Mouse (Mus musculus): ENCODE data around the gene Cd47.

Cd47 gene

DNA sequence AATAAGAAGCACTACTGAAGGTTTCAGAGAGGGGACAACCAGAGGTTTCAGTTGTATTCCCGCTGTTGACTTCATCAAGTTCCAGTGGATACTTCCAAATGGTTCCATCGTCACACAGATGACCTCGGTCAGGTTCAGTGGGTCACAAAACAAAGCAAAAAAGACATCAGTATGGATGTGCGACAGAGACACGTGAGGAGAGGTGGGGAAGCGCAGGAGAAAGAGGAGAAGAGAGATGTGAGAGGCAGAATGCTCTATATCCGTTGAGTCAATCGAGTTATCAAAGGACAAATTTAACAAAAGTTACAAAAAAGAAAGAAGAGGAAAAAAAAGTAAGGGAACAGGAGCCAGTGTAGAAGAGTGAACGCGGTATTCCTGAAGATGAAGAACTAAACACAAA, 154.6 kb downstream of the Cd47 start:
- DNase-seq = no peak

DNA sequence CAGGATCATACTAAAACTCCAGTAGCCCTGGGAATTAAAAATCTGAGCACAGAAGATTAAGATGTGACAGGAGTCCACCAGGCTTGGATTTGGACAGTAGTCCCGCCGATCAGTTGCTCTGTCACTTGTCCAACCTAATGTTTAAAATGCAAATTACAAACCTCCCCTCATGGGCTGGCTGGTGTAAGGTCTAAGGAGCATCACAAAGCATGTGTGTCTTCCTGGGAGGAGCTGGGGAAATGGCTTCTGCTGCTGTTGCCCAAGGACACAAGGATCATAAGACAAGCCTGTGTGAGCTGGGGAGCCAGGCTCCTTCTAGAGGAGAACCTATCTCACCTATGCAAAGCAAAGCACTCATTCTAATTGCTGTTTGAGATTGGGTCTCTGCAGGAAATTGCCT, 155.0 kb downstream of the Cd47 start:
- no peak for DNase-seq

DNA sequence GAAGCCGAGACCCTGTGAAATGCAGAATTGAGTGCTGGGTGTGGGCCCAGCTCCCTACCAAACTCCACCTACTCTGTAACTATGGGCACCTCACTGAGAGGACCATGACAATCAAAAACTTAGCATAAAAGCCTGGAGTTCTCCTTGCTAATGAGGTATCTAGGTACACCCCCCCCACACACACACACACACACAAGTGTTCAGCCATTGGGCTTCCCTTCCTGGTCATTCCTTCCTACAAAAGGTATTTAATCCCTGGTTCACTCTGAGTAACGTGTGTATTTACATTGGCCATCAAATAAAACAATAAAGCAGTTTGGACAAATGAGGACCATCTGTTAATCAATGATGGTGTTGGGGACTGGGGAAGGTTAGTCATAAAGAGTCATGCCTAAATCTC, 155.6 kb downstream of the Cd47 start:
- no peak for DNase-seq

DNA sequence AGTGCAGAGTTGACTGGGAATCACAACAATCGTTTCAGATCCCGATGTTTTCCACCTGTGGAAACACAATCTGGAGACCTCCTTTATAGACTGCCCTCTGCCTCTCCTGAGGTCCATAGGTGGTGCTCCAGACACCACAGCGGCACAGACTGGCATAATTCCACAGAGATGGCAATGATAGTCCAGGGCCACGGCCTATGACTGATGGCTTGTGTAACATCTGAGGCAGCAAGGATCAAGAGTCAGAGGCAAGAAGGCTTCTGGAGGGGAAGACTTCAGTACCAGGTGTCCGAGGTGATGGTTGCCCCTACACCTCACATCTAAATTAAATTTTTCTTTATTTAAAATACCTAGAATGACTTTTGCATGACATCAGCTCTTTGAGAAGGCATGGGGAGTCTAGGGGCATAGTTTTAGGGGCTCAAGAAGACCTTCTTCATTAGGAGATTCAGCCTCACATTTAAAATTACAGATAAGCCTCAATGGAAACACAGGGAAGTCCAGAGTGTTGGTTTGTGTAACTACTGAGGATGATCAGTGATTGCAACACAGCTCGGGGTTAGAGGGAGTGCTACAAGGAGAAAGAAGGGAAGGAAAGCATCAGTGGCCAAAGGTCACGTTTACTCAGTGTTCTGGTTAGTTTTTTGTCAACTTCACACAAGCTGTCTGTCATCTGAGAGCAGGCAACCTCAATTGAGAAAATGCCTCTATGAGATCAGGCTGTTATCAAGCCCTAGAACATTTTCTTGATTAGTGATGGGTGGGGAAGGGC, 156.4 kb downstream of the Cd47 start:
- no peak for DNase-seq

DNA sequence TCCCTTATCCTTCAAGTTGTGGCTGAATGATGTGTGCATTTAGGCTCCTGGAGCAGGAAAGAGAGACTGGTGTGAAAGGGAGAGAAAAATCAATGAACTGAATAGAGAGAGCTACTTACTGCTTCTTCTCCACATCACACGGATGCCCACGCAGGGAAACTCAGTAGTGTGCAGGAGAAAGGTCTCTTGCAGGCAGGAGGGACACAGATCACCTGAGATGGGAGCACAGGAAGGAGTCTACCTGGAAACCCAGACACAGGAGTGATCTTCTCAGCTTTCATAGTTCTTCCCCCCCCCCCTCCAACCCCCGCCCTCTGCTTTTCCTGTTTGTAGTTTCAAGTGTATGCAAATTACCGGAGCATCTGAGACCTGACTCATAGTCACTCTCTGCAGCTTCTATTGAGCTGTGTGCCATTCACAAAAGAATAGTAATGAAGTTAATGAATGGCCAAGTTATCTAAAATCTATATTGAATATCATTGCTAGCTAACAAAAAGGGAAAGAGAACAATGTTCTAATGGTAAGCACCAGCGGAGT, 158.6 kb downstream of the Cd47 start:
- DNase-seq = no peak

DNA sequence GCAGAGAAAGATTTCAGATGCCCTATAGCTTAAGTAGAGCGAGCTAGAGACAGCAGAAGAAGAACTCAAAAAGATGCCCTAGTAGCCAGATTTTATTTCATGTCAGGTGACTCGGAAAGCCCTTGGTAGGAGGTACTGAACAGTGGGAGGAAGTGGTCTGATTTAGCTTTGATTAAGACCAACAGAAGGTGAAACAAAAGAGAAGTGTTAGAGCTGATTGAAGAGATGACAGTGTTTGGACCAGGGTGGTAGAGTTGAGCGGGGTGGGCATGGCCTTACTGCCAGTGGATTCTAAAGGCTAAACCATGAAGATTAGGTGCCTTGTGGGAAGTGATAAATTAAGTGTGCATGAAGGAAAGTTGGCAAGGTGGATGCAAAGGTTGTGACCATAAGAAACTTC, 162.0 kb downstream of the Cd47 start:
- no peak for DNase-seq

DNA sequence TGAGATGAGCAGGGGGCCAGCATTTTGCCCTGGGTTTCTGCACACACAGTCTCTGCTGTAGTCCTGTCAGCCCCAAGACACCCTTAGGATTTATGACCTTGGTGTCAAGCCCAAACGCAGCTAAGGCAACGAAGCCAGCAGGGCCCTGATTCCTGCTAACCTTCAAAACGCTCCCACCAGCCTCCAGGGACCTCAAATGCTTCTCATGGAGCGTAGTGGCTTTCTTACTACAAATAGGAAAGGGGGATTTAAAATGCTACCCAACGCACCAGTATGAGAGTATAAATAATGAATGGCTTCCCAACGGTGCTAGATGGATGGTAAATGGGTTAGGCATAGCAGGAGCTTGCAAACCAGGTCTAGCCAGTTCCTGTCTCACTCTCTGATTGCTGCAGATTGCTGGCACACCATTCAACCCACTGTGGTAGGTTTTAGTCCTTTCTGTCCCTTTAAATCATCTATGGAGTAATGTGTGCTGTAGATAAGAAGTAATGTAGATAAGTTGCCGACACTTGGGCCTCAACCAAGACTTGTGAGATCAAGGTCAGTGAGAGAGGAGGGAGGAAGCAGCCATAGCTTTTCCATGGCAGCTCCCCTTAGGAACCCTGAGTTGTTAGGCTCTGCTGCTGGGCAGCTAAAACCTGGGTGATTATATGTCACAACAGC, 164.1 kb downstream of the Cd47 start:
- DNase-seq = no peak

Measured in cerebellum, adult 9-11 months (tissue).